Mouse (Mus musculus) forebrain, embryonic 10.5 days (tissue): ENCODE measurements around the gene Sstr2. TPM values are rescaled to one million over a fixed set of nuclear protein-coding genes. Genes with fewer than 3 reads are reported as not detected.

Source experiments
- DNase-seq: peaks from one replicate; pipeline ENCODE4 v3.0.0-alpha.2; 2017; ENCODE audit warnings: low spot score; ENCODE audit errors: extremely low spot score
- H3K27ac ChIP-seq: fragments of 300-500 bp; sonication (generic); 2 replicates; pipeline ENCODE4 v1.5.1; 2016; ENCODE audit warnings: mild to moderate bottlenecking
- H3K27me3 ChIP-seq: fragments of 300-500 bp; sonication (generic); 2 replicates; pipeline ENCODE4 v1.6.1; 2016; ENCODE audit warnings: mild to moderate bottlenecking; ENCODE audit not compliant: poor library complexity, severe bottlenecking
- H3K36me3 ChIP-seq: fragments of 300-500 bp; sonication (generic); replicated peaks from 2 replicates; pipeline ENCODE4 v1.6.1; 2016; ENCODE audit warnings: mild to moderate bottlenecking, moderate library complexity
- H3K4me1 ChIP-seq: fragments of 300-500 bp; sonication (generic); 2 replicates; pipeline ENCODE4 v1.6.1; 2016
- H3K4me3 ChIP-seq: fragments of 300-500 bp; sonication (generic); 2 replicates; pipeline ENCODE4 v1.5.1; 2016; ENCODE audit warnings: mild to moderate bottlenecking, moderate library complexity
- H3K9me3 ChIP-seq: fragments of 300-500 bp; sonication (generic); 2 replicates; pipeline ENCODE4 v1.6.1; 2016; ENCODE audit warnings: mild to moderate bottlenecking, moderate library complexity
- WGBS: fragments of 180-500 bp; shearing (Covaris S2); methylation state at CpG from one replicate; pipeline ENCODE4 v1.1.7; 2016; 5-methylcytosine and 5-hydroxymethylcytosine counted together
- polyA plus RNA-seq: library from polyadenylated mRNA; unstranded; fragments of >200 nt; fragmentation: Nextera tagmentation; extraction: Ambion mirVana; gene quantifications from 2 replicates; pipeline ENCODE4 v1.2.1, GENCODE M21; 2016

The Sstr2 gene
- polyA plus RNA-seq, 1 experiment from 2014 or later, result 4.1 TPM

GRCm38 (mm10) chr11:113609581-113609980, 9.6 kb upstream of the Sstr2 start:
- no peak for DNase-seq
- Histone ChIP-seq H3K4me1 (peaks cover 21% of the 10 kb centered on the region), H3K27me3 (peaks cover 13% of the 10 kb centered on the region; the same call in 1 of the 2 replicates), H3K9me3 (peaks cover 9% of the 10 kb centered on the region; the same call in 1 of the 2 replicates), H3K36me3 (no peaks in the 10 kb centered on the region), H3K4me3 (no peak overlapping the region), H3K27ac (no peak overlapping the region)
- 90% methylated on average over 5 of the region's 5 CpGs for WGBS

- Histone ChIP-seq H3K4me3 (no peak overlapping the region), H3K27me3 (peaks cover 14% of the 10 kb centered on the region; the same call in 1 of the 2 replicates), H3K9me3 (peaks cover 9% of the 10 kb centered on the region; the same call in 1 of the 2 replicates), H3K4me1 (peaks cover 21% of the 10 kb centered on the region), H3K27ac (no peak overlapping the region), H3K36me3 (no peaks in the 10 kb centered on the region)
- 88% methylated on average over 5 of the region's 5 CpGs for WGBS
- no peak for DNase-seq
These were observed 8.9 kb upstream of the Sstr2 start for GRCm38 (mm10) chr11:113610266-113610665.

DNA sequence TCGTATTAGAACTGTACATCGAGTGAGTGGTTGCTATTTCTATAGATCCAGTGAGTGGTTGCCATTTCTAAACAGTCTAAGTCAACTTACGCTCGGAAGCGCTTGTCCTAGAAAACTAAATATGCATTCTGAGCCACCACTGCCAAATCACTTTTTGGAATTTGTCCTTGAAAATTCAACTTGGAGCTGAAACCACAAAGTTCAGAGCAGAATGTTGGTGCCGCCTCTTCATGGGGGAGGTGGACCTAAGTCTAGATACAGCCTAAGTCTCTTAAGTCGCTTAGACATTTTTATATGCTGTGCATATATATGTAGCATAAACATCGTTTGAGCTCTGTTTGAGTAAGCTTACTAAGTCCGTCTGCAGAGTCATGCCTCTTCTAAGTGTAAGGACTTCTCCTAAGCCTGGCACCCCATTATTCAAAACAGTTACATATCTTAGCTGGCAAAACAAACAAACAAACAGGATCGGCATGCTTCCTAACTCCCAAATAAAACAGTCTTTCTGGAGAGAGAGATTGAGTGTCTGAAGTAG, 8.0 kb upstream of the Sstr2 start:
- Histone ChIP-seq H3K27ac (peak overlapping the region; percentile 75), H3K36me3 (no peaks in the 10 kb centered on the region), H3K9me3 (peaks cover 6% of the 10 kb centered on the region; the same call in 1 of the 2 replicates), H3K4me3 (no peak overlapping the region), H3K4me1 (peaks cover 21% of the 10 kb centered on the region), H3K27me3 (peaks cover 21% of the 10 kb centered on the region)
- DNase-seq, result no peak
- 93% methylated on average over 10 of the region's 10 CpGs for WGBS

DNA sequence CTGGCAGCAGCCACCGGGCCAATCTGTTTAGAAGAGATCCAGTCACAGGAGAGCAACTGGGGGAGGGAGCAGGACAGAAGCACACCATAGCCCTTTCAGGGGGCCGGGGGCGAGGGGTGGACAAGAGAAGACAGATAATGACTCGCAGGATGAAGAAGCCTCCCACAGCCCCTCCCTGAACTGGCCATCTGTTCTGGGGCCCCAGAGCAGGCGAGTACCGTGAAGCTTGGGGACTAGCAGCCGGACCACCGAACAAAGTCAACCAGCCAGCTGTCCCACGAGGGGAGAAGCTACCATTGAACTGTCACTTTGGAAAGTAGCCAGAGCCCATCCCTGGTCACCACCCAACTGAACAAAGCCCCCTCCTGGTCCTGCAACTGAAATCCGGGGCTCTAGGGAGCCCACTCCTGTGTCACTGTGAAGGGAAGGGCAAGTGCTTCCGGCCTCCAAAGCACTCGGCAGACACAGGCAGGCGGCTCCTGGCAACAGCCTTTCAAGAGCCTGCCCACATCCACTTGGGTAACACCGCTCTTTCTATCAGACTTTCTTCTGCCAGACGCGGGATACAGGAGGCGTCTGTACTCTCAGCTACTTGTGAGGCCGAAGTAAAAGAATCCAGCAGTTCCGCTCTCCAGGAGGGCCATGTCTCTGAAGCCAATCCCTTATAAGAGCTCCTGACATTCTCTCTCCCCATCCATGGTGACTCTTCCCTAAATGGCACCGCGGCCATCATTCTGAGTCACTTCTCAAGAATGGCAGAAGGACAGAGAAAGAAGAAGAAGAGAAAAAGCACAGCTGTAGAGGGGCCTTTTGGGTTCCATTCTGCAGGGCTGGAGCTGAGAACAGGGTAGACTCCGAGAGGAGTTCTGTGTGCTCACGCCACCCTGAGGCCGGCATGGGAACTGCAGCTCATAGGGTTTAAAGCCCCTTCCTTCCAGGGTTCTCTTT, 7.2 kb upstream of the Sstr2 start:
- 34% methylated on average over 24 of the region's 24 CpGs for WGBS
- peak overlapping the region; percentile 9; the same call in 1 of the 2 replicates for H3K4me3 ChIP-seq
- H3K27ac ChIP-seq, result peak overlapping the region; percentile 75
- H3K9me3 ChIP-seq, result 0 out of 2 replicates have a peak, but pooled peaks cover under 1% of the 10 kb centered on the region
- H3K36me3 ChIP-seq, result no peaks in the 10 kb centered on the region
- H3K4me1 ChIP-seq, result peaks cover 23% of the 10 kb centered on the region
- peaks cover 25% of the 10 kb centered on the region for H3K27me3 ChIP-seq
- peak; percentile 58 for DNase-seq

- H3K27me3 ChIP-seq, result peaks cover 50% of the 10 kb centered on the region
- no peak for DNase-seq
- H3K27ac ChIP-seq, result no peak overlapping the region
- peaks cover 49% of the 10 kb centered on the region for H3K4me1 ChIP-seq
- no peaks in the 10 kb centered on the region for H3K36me3 ChIP-seq
- no peak overlapping the region for H3K4me3 ChIP-seq
- WGBS, result 88% methylated on average over 6 of the region's 6 CpGs
- H3K9me3 ChIP-seq, result no peaks in the 10 kb centered on the region
These were observed 4.7 kb upstream of the Sstr2 start for GRCm38 (mm10) chr11:113614476-113614875.

- Histone ChIP-seq H3K9me3 (no peaks in the 10 kb centered on the region), H3K27ac (no peak overlapping the region), H3K27me3 (peaks cover 77% of the 10 kb centered on the region), H3K4me1 (peaks cover 54% of the 10 kb centered on the region), H3K36me3 (no peaks in the 10 kb centered on the region), H3K4me3 (no peak overlapping the region)
- 40% methylated on average over 14 of the region's 14 CpGs for WGBS
- DNase-seq, result peak; percentile 58
These were observed 1.8 kb upstream of the Sstr2 start for GRCm38 (mm10) chr11:113617132-113617911.

DNA sequence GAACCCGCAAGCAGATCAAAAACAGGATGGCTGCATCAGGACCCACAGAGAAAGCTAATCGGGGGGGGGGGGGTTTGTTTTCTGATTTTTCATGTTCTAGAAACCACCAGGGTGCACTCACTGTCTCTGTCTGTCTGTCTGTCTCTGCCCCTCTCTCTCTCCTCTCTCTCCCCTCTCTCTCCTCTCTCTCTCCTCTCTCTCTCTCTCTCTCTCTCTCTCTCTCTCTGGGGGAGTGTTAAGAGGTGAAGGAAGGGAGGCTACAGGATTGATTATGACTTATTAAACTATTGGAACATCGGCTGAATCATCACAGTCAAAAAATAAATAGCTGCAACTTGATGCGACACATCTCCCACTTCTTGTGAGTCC, 855 bp upstream of the Sstr2 start:
- Histone ChIP-seq H3K27me3 (peaks cover 76% of the 10 kb centered on the region), H3K9me3 (no peaks in the 10 kb centered on the region), H3K27ac (no peak overlapping the region), H3K36me3 (no peaks in the 10 kb centered on the region), H3K4me1 (peaks cover 53% of the 10 kb centered on the region), H3K4me3 (peak overlapping the region; percentile 63)
- no peak for DNase-seq
- 24% methylated on average over 4 of the region's 4 CpGs for WGBS

DNA sequence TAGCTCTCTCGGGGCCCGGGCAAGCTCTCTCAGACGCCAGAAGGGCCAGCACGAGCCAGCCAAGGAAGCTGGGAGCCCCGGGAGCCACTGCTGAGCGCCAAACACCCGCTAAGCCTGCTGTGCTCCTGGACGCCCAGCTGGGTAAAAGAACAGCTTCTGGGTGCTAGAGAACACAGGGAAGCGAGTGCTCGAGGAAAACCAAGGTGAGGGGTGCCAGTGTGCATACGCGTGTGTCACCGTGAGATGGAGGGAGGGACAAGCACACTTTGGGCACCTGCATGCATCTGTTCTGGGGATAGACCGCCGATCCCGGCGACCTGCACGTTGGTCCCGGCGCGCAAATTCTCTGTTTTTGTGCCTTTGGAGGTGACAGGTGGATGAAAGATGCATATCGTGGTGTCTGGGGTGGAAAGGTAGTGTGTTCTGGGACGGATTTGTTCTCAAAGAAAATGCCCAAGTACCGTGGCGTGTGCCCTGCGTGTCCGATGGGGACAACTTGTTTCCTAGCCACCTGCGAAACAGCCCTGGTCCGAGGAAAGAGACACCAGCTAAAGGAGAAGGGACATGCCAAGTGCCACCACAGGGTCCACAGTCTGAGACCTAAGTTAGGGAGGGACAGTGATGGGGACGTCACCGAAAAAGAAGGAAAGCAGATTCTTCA, 408 bp downstream of the Sstr2 start:
- 0 out of 2 replicates have a peak, but pooled peaks cover under 1% of the 10 kb centered on the region for H3K36me3 ChIP-seq
- H3K27me3 ChIP-seq, result peaks cover 63% of the 10 kb centered on the region
- H3K27ac ChIP-seq, result peak overlapping the region; percentile 69
- WGBS, result 1% methylated on average over 31 of the region's 31 CpGs
- DNase-seq, result no peak
- peak overlapping the region; percentile 63 for H3K4me3 ChIP-seq
- peaks cover 45% of the 10 kb centered on the region for H3K4me1 ChIP-seq
- no peaks in the 10 kb centered on the region for H3K9me3 ChIP-seq

DNA sequence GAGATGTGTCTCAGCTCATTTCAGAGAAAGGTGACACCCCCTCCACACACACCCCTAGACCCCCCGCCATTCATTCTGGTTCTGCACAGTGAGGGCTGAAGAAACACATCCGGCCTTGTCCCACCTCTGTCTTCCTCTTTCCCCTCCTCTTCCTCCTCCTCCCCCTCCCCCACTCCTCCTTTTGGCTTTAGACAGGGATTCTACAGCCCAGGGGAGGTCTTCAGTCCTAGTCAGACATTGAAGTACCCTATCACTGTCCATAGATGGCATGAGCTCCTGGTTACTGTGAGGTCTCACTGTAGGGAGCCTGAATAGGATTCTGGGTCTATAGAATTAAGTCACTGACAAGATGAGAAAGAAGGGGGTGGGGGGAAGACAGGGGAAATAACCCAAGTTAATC, 1.9 kb downstream of the Sstr2 start:
- H3K4me3 ChIP-seq, result no peak overlapping the region
- 0 out of 2 replicates have a peak, but pooled peaks cover 3% of the 10 kb centered on the region for H3K36me3 ChIP-seq
- 54% methylated on average over 2 of the region's 2 CpGs for WGBS
- no peaks in the 10 kb centered on the region for H3K9me3 ChIP-seq
- H3K4me1 ChIP-seq, result peaks cover 45% of the 10 kb centered on the region
- no peak for DNase-seq
- no peak overlapping the region for H3K27ac ChIP-seq
- peaks cover 56% of the 10 kb centered on the region for H3K27me3 ChIP-seq

DNA sequence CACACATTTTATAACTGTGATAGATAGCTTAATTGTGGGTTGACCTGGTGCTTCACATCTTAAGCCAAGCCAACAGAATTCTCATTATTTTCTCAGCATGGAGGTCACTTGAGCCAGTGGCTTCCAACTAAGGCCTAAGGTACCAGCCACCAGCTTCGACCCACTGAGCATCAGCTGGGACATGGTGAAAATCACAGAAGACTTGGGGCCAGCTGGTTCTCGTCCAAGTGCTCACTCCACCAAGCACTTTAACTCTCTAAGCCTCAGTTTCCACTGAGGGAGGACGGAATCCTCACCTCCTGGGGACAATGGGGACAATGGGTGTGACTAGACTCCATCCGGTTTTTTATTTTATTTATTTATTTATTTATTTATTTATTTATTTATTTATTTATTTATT, 2.9 kb downstream of the Sstr2 start:
- Histone ChIP-seq H3K9me3 (no peaks in the 10 kb centered on the region), H3K27ac (no peak overlapping the region), H3K4me3 (no peak overlapping the region), H3K36me3 (0 out of 2 replicates have a peak, but pooled peaks cover 3% of the 10 kb centered on the region), H3K4me1 (peaks cover 42% of the 10 kb centered on the region), H3K27me3 (peaks cover 51% of the 10 kb centered on the region)
- WGBS, result 92% methylated on average over 4 of the region's 4 CpGs
- DNase-seq, result no peak

DNA sequence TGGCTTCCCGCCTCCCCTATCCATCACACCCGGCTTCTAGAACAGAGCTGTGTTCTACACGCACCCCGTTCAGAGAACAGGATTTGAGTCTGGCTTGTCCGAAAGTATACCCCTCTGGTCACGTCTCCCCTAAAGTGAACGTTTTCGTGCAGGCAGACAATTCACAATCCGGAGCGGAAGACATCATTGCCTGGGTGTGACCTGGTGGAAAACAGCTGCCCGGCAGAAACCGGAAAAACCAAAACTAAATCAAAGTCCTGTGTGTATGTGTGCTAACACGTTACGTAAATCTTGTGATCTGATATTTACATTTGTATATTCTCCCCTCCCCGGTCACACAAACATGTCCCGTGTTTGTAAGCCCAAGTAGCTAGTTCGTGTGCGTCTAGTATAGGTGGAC, 6.3 kb downstream of the Sstr2 start:
- H3K4me1 ChIP-seq, result peaks cover 8% of the 10 kb centered on the region
- no peak overlapping the region for H3K4me3 ChIP-seq
- WGBS, result 95% methylated on average over 18 of the region's 18 CpGs
- H3K27me3 ChIP-seq, result peaks cover 17% of the 10 kb centered on the region
- no peaks in the 10 kb centered on the region for H3K9me3 ChIP-seq
- no peak overlapping the region for H3K27ac ChIP-seq
- 0 out of 2 replicates have a peak, but pooled peaks cover 3% of the 10 kb centered on the region for H3K36me3 ChIP-seq
- DNase-seq, result no peak

- H3K4me1 ChIP-seq, result no peaks in the 10 kb centered on the region
- H3K36me3 ChIP-seq, result 0 out of 2 replicates have a peak, but pooled peaks cover 3% of the 10 kb centered on the region
- 51% methylated on average over 4 of the region's 4 CpGs for WGBS
- no peaks in the 10 kb centered on the region for H3K27me3 ChIP-seq
- no peak overlapping the region for H3K27ac ChIP-seq
- DNase-seq, result no peak
- no peak overlapping the region for H3K4me3 ChIP-seq
- no peaks in the 10 kb centered on the region for H3K9me3 ChIP-seq
These were observed 8.6 kb downstream of the Sstr2 start for GRCm38 (mm10) chr11:113627785-113628184.
